8 mouse cellular contexts compared by ENCODE assay signal in the genomic region with DNA sequence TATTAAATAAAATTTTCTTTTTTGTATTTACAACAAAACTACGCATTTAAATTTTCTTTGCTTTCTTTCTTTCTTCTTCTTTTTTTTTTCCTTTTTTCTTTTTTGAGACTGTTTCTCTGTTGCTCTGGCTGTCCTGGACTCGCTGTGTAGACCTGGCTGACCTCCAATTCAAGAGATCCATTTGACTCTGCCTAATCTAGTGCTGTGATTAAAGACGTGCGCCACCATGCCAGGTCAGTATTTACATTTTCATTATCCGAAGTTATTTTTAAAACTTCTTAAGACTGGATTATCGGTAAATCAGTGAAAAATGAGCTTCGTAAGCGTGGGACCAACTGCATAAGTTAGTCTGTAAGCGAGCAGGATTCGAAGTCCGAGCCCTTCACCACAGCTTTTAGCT. TPM values are rescaled to one million over a fixed set of nuclear protein-coding genes. Genes with fewer than 3 reads are reported as not detected.
DNase-seq lines count a peak whose midpoint lies in the region; ATAC-seq and TF ChIP-seq lines count a peak whose summit lies in the region.

No protein-coding gene starts in this region.

- peak; percentile 3 for DNase-seq in left cerebral cortex, postnatal 4 days
- no peak for DNase-seq in left cerebral cortex, adult 8-10 months (ENCODE audit: low spot score in 2 of 2)
- no peak for DNase-seq in midbrain, embryonic 11.5 days (ENCODE audit: low spot score, missing footprints)
- no peak for DNase-seq in right cerebral cortex, postnatal 36 days (ENCODE audit: low spot score in 2 of 2)
- no peak for DNase-seq in thymus, postnatal 14 days
- no peak for DNase-seq in ovary, postnatal 36 days (ENCODE audit: low spot score)

- intact Hi-C loops in left cerebral cortex, postnatal 4 days (cut with DNase I) = loop anchor here (5.0 kb wide), 1 partner anchor 89 kb away; the partner anchor contains the start of gene Ankrd13c

- H3K27me3 ChIP-seq in hindbrain, embryonic 15.5 days = no peaks in the 10 kb centered on the region
- H3K27me3 ChIP-seq in midbrain, embryonic 11.5 days (ENCODE audit: control insufficient read depth, insufficient read depth, low read length) = no peaks in the 10 kb centered on the region

- no peaks in the 10 kb centered on the region for H3K36me3 ChIP-seq in hindbrain, embryonic 15.5 days
- H3K36me3 ChIP-seq in midbrain, embryonic 11.5 days (ENCODE audit: control insufficient read depth, insufficient read depth, low read length) = no peaks in the 10 kb centered on the region

- H3K9me3 ChIP-seq in hindbrain, embryonic 15.5 days = no peaks in the 10 kb centered on the region
- no peaks in the 10 kb centered on the region for H3K9me3 ChIP-seq in midbrain, embryonic 11.5 days (ENCODE audit: control insufficient read depth, low read length)

- peaks cover 2% of the 10 kb centered on the region; the same call in 1 of the 2 replicates for H3K4me1 ChIP-seq in cortical plate, adult 2 months (ENCODE audit: control insufficient read depth, insufficient read depth, low read length)
- peaks cover 38% of the 10 kb centered on the region for H3K4me1 ChIP-seq in hindbrain, embryonic 15.5 days (replicated peaks)
- H3K4me1 ChIP-seq in midbrain, embryonic 11.5 days (ENCODE audit: control insufficient read depth, insufficient read depth, low read length) = peaks cover 6% of the 10 kb centered on the region

- peak overlapping the region; percentile 89 for H3K9ac ChIP-seq in hindbrain, embryonic 15.5 days
- peak overlapping the region; percentile 88 for H3K9ac ChIP-seq in midbrain, embryonic 11.5 days (ENCODE audit: low read length)

- no peak for TF ChIP-seq POLR2A in cortical plate, adult 2 months (IDR thresholded peaks at IDR 0.05; ENCODE audit: extremely low read depth, insufficient read depth, low read length)

- no peak for ATAC-seq in hindbrain, embryonic 15.5 days (ENCODE audit: low FRiP score, low read depth)
- no peak for ATAC-seq in midbrain, embryonic 11.5 days (ENCODE audit: low FRiP score)

- no peak for TF ChIP-seq CTCF in cortical plate, adult 2 months (IDR thresholded peaks at IDR 0.05; ENCODE audit: extremely low read depth, insufficient read depth, low read length)

- peak overlapping the region; percentile 96 for H3K4me3 ChIP-seq in cortical plate, adult 2 months (ENCODE audit: insufficient read depth, low read length)
- peak overlapping the region; percentile 96 for H3K4me3 ChIP-seq in hindbrain, embryonic 15.5 days
- peak overlapping the region; percentile 86 for H3K4me3 ChIP-seq in midbrain, embryonic 11.5 days (ENCODE audit: low read depth, low read length)

- peak overlapping the region; percentile 86; the same call in 1 of the 2 replicates for H3K27ac ChIP-seq in cortical plate, adult 2 months (ENCODE audit: insufficient read depth, low read length)
- peak overlapping the region; percentile 89 for H3K27ac ChIP-seq in hindbrain, embryonic 15.5 days (replicated peaks)
- peak overlapping the region; percentile 68 for H3K27ac ChIP-seq in midbrain, embryonic 11.5 days (ENCODE audit: low read depth, low read length)

- peak overlapping the region; percentile 70 for H3K4me2 ChIP-seq in hindbrain, embryonic 15.5 days
- H3K4me2 ChIP-seq in midbrain, embryonic 11.5 days = peak overlapping the region; percentile 64

- WGBS in hindbrain, embryonic 15.5 days = 3% methylated on average over 11 of the region's 11 CpGs
- WGBS in midbrain, embryonic 11.5 days = 2% methylated on average over 11 of the region's 11 CpGs

RNA-seq across cellular contexts. Expression of gene Srsf11, which starts 0.6 kb away (rescaled TPM):
- total RNA-seq in left cerebral cortex, postnatal 4 days (2021) = 100 to 1,000 TPM; 209 to 210 TPM
- 100 to 1,000 TPM; 132 to 164 (median 147) TPM for total RNA-seq in left cerebral cortex, adult 8-10 months (2022)
- polyA plus RNA-seq in cortical plate, adult 2 months (2012; rRNA removed) = 432 and 510 TPM in 2 replicates
- 230 and 231 TPM in 2 replicates for polyA plus RNA-seq in hindbrain, embryonic 15.5 days (2015; fragmentation: Nextera tagmentation; extraction: Ambion mirVana)
- 338 and 356 TPM in 2 replicates for polyA plus RNA-seq in midbrain, embryonic 11.5 days (2014; fragmentation: Nextera tagmentation; extraction: Ambion mirVana)

RNA-seq across cellular contexts. Expression of gene Lrrc40, which starts 0.6 kb away (rescaled TPM):
- 10 to 100 TPM; 38.3 to 46.9 TPM for total RNA-seq in left cerebral cortex, postnatal 4 days (2021)
- total RNA-seq in left cerebral cortex, adult 8-10 months (2022) = 10 to 100 TPM; 25.1 to 35.1 (median 30.8) TPM
- polyA plus RNA-seq in cortical plate, adult 2 months (2012; rRNA removed) = 22.3 and 23.5 TPM in 2 replicates
- 43.9 and 51.2 TPM in 2 replicates for polyA plus RNA-seq in hindbrain, embryonic 15.5 days (2015; fragmentation: Nextera tagmentation; extraction: Ambion mirVana)
- polyA plus RNA-seq in midbrain, embryonic 11.5 days (2014; fragmentation: Nextera tagmentation; extraction: Ambion mirVana) = 95.5 and 106 TPM in 2 replicates
